Mouse (Mus musculus) mouse embryonic stem cell (cell line): ENCODE measurements at regions not wholly inside any gene's neighbourhood (a gene's known extent, or its start where the extent isn't known, plus 50 kb on each side); places are given as distances from the start of the nearest gene placed in this dataset.

Experiments
- in situ Hi-C, 2 experiments: fragments of 300-500 bp; cut with MboI; formaldehyde crosslinking; loops; 1 replicate in 1 of 2; 3 replicates in 1 of 2; pipeline ENCODE4 v1.14.3; 2019 to 2020; ENCODE audit warnings: low sequenced_read_pairs in 2 of 2, low pct_unique_long_range_greater_than_20kb in 1 of 2, mixed read lengths in 1 of 2; ENCODE audit not compliant: unreplicated experiment in 1 of 2

DNA sequence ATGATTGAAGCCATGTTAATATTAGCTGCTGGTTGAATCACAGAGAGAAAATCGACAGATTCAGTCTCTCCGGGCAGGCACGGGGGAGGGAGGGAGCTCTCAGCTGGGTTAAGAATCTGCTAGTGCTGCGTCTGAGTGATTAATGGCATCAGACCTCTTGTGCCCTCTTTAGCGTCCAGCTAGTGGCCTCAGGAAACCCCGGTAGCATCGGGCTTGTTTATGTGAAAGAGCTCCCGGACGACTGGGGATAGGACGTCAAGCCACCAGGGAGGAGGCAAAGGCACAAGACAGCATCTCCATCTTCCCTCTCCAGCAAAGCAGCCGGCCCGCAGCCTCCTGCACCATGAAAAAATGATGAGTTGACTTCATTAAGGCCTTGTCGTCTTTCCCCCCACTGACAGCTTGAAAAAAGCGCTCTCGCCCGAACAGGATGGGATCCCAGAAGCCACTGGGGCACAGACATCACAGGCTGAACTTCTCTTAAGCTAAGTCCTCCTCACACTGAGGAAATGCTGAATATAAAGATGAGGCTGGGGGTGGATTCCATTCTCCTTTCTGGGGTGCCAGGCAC lies 294.9 kb downstream of the CK137956 start:
- in situ Hi-C loops = no loop called here

DNA sequence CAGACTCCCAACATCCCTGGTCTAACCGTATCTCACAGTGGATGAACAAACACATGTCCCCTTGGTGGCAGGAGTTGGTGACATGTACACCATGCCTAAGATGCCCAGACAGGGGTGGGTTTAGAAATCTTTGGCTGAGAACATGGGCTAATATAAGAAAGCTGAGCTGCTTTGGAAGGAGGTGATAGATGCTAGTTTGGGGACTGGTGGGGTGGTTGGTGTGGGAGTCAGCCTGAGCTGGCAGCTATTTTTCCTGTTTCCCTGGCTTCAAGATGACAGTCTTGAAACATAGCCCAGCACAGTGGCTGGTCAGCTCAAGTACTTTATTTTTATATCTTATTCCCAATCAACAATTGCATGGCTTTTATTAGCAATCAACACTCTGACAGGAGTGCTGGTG lies 302.0 kb upstream of the Gjb5 start:
- in situ Hi-C loops = no loop called here

- in situ Hi-C loops = no loop called here
Observed at GRCm38 (mm10) chr4:127651601-127652000, 293.6 kb upstream of the Gjb5 start.

- in situ Hi-C loops = no loop called here
Observed at GRCm38 (mm10) chr4:127648011-127648410, 290.0 kb upstream of the Gjb5 start.

GRCm38 (mm10) chr4:127647189-127647588 lies 289.2 kb upstream of the Gjb5 start:
- in situ Hi-C loops = no loop called here

DNA sequence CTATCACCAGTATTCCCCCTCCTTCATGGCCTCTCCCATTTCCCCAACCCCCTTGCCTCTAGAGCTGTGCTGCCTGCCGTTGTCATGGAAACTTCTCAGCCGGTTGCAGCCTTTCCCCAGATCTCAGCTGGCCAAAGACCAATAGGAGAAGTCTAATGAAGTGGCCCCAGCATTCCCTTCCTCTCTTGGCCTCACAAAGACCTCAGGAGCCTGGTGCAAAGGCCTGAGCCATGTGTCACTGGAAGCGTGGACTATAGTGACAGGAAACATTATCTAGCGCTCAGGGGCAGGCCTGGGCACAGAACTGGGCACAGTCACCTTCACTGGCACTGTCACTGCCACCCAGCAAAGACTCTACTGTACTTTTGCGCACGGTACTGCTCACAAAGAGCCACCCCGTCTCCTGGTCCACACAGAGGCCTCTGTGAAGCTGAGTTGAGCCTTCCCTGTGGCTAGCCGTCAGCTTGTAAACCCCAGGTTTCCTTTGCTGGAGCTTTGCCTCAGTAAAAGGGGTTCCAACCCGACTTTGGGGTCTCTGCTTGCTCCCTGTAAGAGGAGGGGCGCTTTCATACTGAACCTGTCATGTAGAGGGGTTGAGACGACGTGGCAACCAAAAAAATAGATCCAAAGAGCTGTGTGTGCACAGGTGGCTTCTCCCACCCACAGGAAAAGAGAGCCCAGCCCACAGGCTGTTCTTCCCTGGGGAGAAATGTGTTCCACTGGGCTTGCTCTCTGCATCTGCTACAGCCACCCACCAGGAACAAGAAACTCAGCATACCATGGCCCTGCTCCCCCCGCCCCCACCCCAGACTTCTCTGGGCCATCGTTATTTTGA lies 282.5 kb upstream of the Gjb5 start:
- in situ Hi-C loops = no loop called here

DNA sequence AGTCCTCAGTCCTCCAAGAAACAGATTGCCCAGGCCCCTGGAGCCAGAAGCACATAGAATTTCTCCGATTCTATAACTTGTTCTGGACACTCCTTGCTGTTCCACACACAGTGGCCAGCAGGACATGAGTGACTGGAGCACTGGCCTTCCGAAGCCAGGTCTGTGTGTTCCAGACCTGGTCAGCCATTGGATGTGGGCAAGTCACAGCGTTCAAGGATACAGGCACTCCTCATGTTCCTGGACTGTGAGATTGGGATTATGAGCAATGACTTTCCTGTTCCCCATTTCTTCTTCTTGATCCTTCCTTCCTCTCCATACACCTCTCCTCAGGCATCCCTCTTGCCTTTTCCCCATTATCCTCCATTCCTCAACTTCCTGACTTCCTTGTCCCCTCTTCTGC lies 281.8 kb upstream of the Gjb5 start:
- in situ Hi-C loops = no loop called here

- in situ Hi-C loops = no loop called here
Observed at GRCm38 (mm10) chr4:127636934-127637333, 279.0 kb upstream of the Gjb5 start.

- in situ Hi-C loops = no loop called here
Observed at GRCm38 (mm10) chr4:127635262-127635661, 277.3 kb upstream of the Gjb5 start.

DNA sequence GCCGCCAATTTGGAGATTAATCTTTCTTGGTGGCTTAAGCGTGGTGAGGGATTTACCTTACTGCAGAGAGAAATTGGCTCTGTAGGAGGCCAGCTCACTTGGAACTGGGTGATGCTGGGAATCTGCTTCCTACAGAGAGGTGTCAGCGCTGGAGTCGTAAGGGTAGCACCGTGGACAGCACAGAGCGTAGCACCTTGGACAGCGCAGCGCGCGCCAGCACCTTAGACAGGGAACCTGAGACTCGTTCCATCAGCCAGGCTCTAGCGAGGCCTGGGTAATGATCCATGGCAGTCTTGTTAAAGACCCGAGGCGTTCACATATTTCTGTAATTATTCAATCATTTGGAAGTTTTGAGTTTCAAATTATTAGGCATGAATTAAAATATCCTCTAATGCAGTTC lies 261.9 kb upstream of the Gjb5 start:
- in situ Hi-C loops = loop anchor here in 1 of 2 experiments (10.0 kb wide), 2 partner anchors 95 to 245 kb away; no protein-coding TSS in a partner anchor

DNA sequence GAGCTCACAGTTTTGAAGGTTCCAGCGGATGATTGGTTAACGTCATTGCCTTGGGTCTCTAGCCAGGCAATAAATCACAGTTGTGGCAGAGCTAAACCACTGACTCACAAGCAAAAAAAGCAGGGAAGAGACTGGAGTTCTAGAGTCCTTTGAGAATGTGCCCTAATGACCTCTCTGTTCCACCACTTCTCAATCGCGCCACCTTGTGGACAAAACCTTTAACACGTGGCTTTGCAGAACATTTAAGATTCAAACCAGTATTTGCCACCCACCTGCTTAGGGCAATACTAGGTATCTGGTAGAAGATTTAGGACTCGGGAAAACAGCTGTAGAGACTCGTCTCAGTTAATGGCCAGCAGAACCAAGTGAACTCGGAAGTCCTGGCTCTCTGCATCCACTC lies 254.8 kb upstream of the Gjb5 start:
- in situ Hi-C loops = loop anchor here in 1 of 2 experiments (10.0 kb wide), 2 partner anchors 88 to 238 kb away; no protein-coding TSS in a partner anchor

GRCm38 (mm10) chr4:127600919-127601318 lies 242.9 kb upstream of the Gjb5 start:
- in situ Hi-C loops = no loop called here

GRCm38 (mm10) chr4:127598610-127599009 lies 240.6 kb upstream of the Gjb5 start:
- in situ Hi-C loops = no loop called here

DNA sequence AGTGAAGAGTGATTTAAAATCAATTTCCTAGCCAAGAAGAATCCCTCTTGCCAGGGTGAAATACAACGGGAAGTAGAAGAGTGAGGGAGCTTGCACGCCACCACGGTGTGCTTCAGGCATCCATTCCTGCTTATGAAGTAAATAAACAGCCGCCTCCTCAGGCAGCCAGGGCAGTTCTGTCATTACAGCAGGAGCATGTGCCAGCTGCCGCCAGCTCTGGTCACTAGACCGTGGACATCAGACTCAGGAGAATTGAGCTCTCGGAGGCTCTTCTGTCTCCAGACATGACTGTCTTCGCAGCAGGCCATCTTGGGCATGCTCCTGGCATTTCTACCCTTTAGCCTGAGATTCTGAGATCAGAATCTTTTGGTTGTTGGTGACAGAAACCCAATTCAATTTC lies 236.1 kb upstream of the Gjb5 start:
- in situ Hi-C loops = no loop called here

DNA sequence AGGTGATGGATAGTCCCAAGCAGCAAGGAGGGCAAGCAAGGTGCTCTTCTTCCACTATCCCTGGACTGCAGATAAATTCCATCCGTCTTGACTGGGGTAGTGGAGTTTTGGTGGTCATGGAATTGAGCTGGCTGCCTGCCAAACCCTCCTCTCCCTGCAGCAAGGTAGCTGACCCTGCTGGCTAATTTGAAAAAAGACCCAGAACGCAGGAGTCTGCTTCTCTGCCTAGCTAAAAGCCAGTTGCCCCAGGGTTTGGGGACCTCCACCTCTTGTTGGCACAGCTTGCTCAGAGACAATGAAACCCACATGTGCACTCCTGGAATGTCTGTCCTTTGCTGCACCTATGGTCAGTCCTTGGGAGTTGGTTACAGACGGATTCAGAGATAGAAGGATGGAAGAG lies 233.6 kb upstream of the Gjb5 start:
- in situ Hi-C loops = no loop called here

DNA sequence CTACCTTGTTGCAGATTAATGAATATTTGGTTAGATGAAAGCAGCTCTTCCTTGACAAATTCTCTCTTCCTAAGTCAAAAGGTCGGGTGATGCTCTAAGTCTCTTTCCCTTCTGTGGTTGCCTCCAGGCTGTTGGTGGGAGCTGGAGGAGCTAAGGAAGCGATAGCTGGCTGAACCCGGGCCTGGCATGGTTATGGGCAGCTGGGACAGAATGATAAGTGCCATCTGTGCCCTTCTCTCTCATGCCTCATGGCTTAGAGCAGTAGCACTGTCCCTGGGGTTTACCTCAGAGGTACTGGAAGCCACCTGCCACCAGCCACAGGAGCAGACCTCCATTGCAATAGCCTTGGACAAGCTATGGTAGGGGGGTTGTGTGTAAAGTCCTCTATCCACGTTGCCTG lies 228.8 kb upstream of the Gjb5 start:
- in situ Hi-C loops = no loop called here

DNA sequence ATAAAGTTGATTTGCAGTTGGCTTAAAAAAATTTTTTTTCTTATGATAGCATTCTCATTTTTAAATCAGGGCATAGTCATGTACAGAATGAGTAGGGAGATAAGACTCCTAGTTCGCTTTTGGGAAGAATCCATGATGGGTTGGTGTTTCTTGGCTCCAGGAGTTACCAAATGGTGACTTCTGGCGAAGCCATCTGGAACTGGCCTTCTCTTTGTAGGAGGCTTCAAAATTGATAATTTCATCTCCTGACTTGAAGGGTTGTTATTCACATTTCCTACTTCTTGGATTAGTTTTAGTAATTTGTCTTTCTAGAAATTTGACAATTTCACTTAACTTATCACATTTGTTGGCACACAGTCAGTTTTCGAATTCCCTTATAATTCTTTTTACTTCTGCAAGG lies 218.5 kb upstream of the Gjb5 start:
- in situ Hi-C loops = no loop called here

DNA sequence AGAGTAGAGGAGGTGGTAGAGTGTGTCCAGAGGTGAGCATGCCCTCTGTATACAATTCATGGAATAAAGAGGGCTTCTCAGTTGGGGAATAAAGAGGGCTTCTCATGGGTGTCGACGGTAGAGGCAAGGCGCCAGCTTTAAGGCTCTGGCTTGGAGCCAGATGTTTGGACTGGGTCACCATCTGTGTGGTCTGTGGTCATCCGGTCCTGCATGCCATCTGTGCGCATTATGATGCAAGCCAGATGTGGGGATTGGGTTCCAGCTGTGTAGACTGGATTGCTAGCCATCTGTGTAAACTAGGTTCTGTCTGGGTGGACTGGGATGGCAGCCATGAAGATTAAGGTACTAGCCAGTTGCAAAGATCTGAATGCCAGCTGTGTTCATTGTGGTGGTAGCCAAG lies 204.6 kb upstream of the Gjb5 start:
- in situ Hi-C loops = no loop called here

DNA sequence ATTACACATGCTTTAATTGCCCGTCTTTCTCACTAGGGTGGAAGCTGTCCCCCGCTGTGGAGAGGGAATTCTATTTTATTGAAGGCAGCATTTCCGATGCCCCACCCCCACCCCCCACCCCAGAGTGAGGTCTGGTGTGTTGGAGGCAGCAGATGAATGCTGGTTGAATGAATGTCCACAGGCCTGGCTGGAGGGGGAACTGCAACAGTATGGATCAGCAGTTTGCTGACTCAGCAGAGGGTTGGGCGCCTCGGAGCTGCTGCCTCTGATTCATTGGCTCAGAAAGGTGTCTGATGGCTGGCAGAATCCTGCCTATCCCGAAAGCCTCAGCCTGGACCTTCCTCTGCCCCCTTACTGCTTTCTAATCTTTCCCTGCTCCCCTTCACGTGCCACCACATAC lies 200.6 kb upstream of the Gjb5 start:
- in situ Hi-C loops = no loop called here
